Comparison of ENCODE assay signal across 20 mouse cellular contexts in genomic region chr6:99093208-99093607, GRCm38 (mm10).
DNase-seq lines count a peak whose midpoint lies in the region; ATAC-seq and TF ChIP-seq lines count a peak whose summit lies in the region.
"Had no signal": no experiment of that assay in that cellular context is flagged by ENCODE, and none has a peak within 500 bp of the region (broad histone marks: within the 10 kb centered on the region; RNA-seq: fewer than 3 reads in every experiment).

No protein-coding gene starts in this region.

- no peaks in the 10 kb centered on the region for H3K36me3 ChIP-seq in heart, embryonic 10.5 days
- no peaks in the 10 kb centered on the region for H3K36me3 ChIP-seq in heart, postnatal 0 days (replicated peaks; ENCODE audit: control insufficient read depth, insufficient read depth, low read length)
- H3K36me3 ChIP-seq in lung, embryonic 16.5 days (ENCODE audit: control insufficient read depth, insufficient read depth, low read length): no peaks in the 10 kb centered on the region
- H3K36me3 ChIP-seq in stomach, embryonic 16.5 days (ENCODE audit: control insufficient read depth, insufficient read depth, low read length): no peaks in the 10 kb centered on the region
- H3K36me3 ChIP-seq in hindbrain, postnatal 0 days (ENCODE audit: insufficient read depth, low read length): no peaks in the 10 kb centered on the region
- H3K36me3 ChIP-seq: forebrain, embryonic 12.5 days; limb, embryonic 13.5 days; liver, embryonic 15.5 days; midbrain, embryonic 12.5 days had no signal

- no peak overlapping the region for H3K4me3 ChIP-seq in heart, embryonic 10.5 days
- H3K4me3 ChIP-seq in heart, postnatal 0 days (ENCODE audit: low read depth, low read length): no peak overlapping the region
- no peak overlapping the region for H3K4me3 ChIP-seq in lung, embryonic 16.5 days (ENCODE audit: low read length)
- H3K4me3 ChIP-seq in stomach, embryonic 16.5 days (replicated peaks; ENCODE audit: low read length): no peak overlapping the region; the same call in 1 of the 2 replicates
- H3K4me3 ChIP-seq in hindbrain, postnatal 0 days (ENCODE audit: low read length): no peak overlapping the region
- H3K4me3 ChIP-seq: forebrain, embryonic 12.5 days; limb, embryonic 13.5 days; liver, embryonic 15.5 days; midbrain, embryonic 12.5 days had no signal

- no peak for DNase-seq in heart, embryonic 10.5 days (ENCODE audit: low spot score)
- no peak for DNase-seq in heart, postnatal 4 days
- DNase-seq in heart, postnatal 0 days (ENCODE audit: low spot score): no peak
- no peak for DNase-seq in heart, postnatal 36 days
- no peak for DNase-seq in lung, postnatal 10 days
- DNase-seq in hindbrain, postnatal 0 days (ENCODE audit: low spot score): no peak
- DNase-seq: adrenal gland, postnatal 36 days; cerebellum, adult 11-12 months; cerebellum, postnatal 25 days; gastrocnemius, postnatal 10 days; retina, postnatal 1 day; right cerebral cortex, postnatal 4 days; thymus, postnatal 25 days had no signal

- no peak overlapping the region for H3K9ac ChIP-seq in heart, postnatal 0 days (replicated peaks; ENCODE audit: low read depth, low read length)
- H3K9ac ChIP-seq in lung, embryonic 16.5 days (ENCODE audit: low read length): no peak overlapping the region
- H3K9ac ChIP-seq in stomach, embryonic 16.5 days (ENCODE audit: low read length): peak overlapping the region; percentile 60
- H3K9ac ChIP-seq in hindbrain, postnatal 0 days (replicated peaks; ENCODE audit: low read length): no peak overlapping the region
- H3K9ac ChIP-seq: forebrain, embryonic 12.5 days; limb, embryonic 13.5 days; liver, embryonic 15.5 days; midbrain, embryonic 12.5 days had no signal

- TF ChIP-seq CTCF in heart, postnatal 0 days (IDR thresholded peaks at IDR 0.05; ENCODE audit: low read depth): no peak
- no peak for TF ChIP-seq CTCF in hindbrain, postnatal 0 days (IDR thresholded peaks at IDR 0.05; ENCODE audit: low read depth)

- no peak for ATAC-seq in heart, postnatal 0 days (ENCODE audit: insufficient read depth, low read depth)
- ATAC-seq in lung, embryonic 16.5 days (ENCODE audit: low read depth): peak; percentile 27; the same call in 1 of the 2 replicates
- peak; percentile 76 for ATAC-seq in stomach, embryonic 16.5 days (ENCODE audit: insufficient read depth, low FRiP score)
- ATAC-seq in hindbrain, postnatal 0 days: no peak

- peak overlapping the region; percentile 5; the same call in 1 of the 2 replicates for H3K4me2 ChIP-seq in heart, postnatal 0 days (ENCODE audit: low read depth, low read length)
- peak overlapping the region; percentile 25 for H3K4me2 ChIP-seq in lung, embryonic 16.5 days (ENCODE audit: low read depth, low read length)
- peak overlapping the region; percentile 73 for H3K4me2 ChIP-seq in stomach, embryonic 16.5 days (ENCODE audit: low read depth, low read length)
- H3K4me2 ChIP-seq in hindbrain, postnatal 0 days (ENCODE audit: low read depth, low read length): no peak overlapping the region
- H3K4me2 ChIP-seq: forebrain, embryonic 12.5 days; limb, embryonic 13.5 days; liver, embryonic 15.5 days; midbrain, embryonic 12.5 days had no signal

- H3K4me1 ChIP-seq in heart, embryonic 10.5 days: peaks cover 77% of the 10 kb centered on the region
- peaks cover 28% of the 10 kb centered on the region for H3K4me1 ChIP-seq in heart, postnatal 0 days (ENCODE audit: control insufficient read depth, insufficient read depth)
- H3K4me1 ChIP-seq in lung, embryonic 16.5 days (replicated peaks; ENCODE audit: control insufficient read depth, insufficient read depth, low read length): peaks cover 31% of the 10 kb centered on the region
- peaks cover 38% of the 10 kb centered on the region for H3K4me1 ChIP-seq in stomach, embryonic 16.5 days (ENCODE audit: control insufficient read depth, insufficient read depth, low read length)
- no peaks in the 10 kb centered on the region for H3K4me1 ChIP-seq in hindbrain, postnatal 0 days (ENCODE audit: insufficient read depth, low read length)

- no peaks in the 10 kb centered on the region for H3K27me3 ChIP-seq in heart, embryonic 10.5 days (ENCODE audit: insufficient read depth, poor library complexity, severe bottlenecking)
- no peaks in the 10 kb centered on the region for H3K27me3 ChIP-seq in heart, postnatal 0 days (ENCODE audit: control insufficient read depth, insufficient read depth, low read length)
- no peaks in the 10 kb centered on the region for H3K27me3 ChIP-seq in lung, embryonic 16.5 days (ENCODE audit: control insufficient read depth, insufficient read depth, low read depth, low read length)
- H3K27me3 ChIP-seq in stomach, embryonic 16.5 days (ENCODE audit: control insufficient read depth, insufficient read depth, low read length): no peaks in the 10 kb centered on the region
- H3K27me3 ChIP-seq in hindbrain, postnatal 0 days (ENCODE audit: insufficient read depth, low read length): no peaks in the 10 kb centered on the region
- H3K27me3 ChIP-seq: forebrain, embryonic 12.5 days; limb, embryonic 13.5 days; liver, embryonic 15.5 days; midbrain, embryonic 12.5 days had no signal

- no peaks in the 10 kb centered on the region for H3K9me3 ChIP-seq in heart, embryonic 10.5 days
- no peaks in the 10 kb centered on the region for H3K9me3 ChIP-seq in heart, postnatal 0 days (replicated peaks; ENCODE audit: control insufficient read depth, low read length)
- H3K9me3 ChIP-seq in lung, embryonic 16.5 days (ENCODE audit: control insufficient read depth, low read length): no peaks in the 10 kb centered on the region
- no peaks in the 10 kb centered on the region for H3K9me3 ChIP-seq in stomach, embryonic 16.5 days (replicated peaks; ENCODE audit: control insufficient read depth, low read length)
- H3K9me3 ChIP-seq in hindbrain, postnatal 0 days (ENCODE audit: low read length): no peaks in the 10 kb centered on the region
- H3K9me3 ChIP-seq: forebrain, embryonic 12.5 days; limb, embryonic 13.5 days; liver, embryonic 15.5 days; midbrain, embryonic 12.5 days had no signal

- no peak for TF ChIP-seq EP300 in heart, postnatal 0 days (IDR thresholded peaks at IDR 0.05; ENCODE audit: low read depth)

- intact Hi-C loops in heart, postnatal 36 days (cut with DNase I): loop anchor here (5.0 kb wide), 1 partner anchor 61 kb away; no protein-coding TSS in a partner anchor

- peak overlapping the region; percentile 94 for H3K27ac ChIP-seq in heart, embryonic 10.5 days
- peak overlapping the region; percentile 97 for H3K27ac ChIP-seq in heart, postnatal 0 days (ENCODE audit: low read depth)
- peak overlapping the region; percentile 65 for H3K27ac ChIP-seq in lung, embryonic 16.5 days (ENCODE audit: low read length)
- peak overlapping the region; percentile 94 for H3K27ac ChIP-seq in stomach, embryonic 16.5 days (ENCODE audit: low read length)
- no peak overlapping the region for H3K27ac ChIP-seq in hindbrain, postnatal 0 days
- H3K27ac ChIP-seq: forebrain, embryonic 12.5 days; kidney, postnatal 0 days; limb, embryonic 13.5 days; liver, embryonic 15.5 days; midbrain, embryonic 12.5 days had no signal

- WGBS in heart, embryonic 10.5 days: 40% methylated on average over 5 of the region's 5 CpGs
- 34% methylated on average over 5 of the region's 5 CpGs for WGBS in heart, postnatal 0 days
- 21% methylated on average over 5 of the region's 5 CpGs for WGBS in lung, embryonic 16.5 days
- WGBS in stomach, embryonic 16.5 days: 24% methylated on average over 5 of the region's 5 CpGs
- 74% methylated on average over 5 of the region's 5 CpGs for WGBS in hindbrain, postnatal 0 days

Comparison
In these comparisons a context has a peak if more than half of its experiments do, and no peak if none do; other contexts are left out.
1. ATAC-seq: peak in lung, embryonic 16.5 days (single experiment) and stomach, embryonic 16.5 days (single experiment); none in heart, postnatal 0 days (single experiment) and hindbrain, postnatal 0 days (single experiment).